Mouse (Mus musculus) kidney, adult 18-20 months (tissue): ENCODE data around the gene Traf3ip2.

Source experiments
- DNase-seq: peaks from one replicate; pipeline ENCODE4 v3.0.0; 2021

Traf3ip2 gene

DNA sequence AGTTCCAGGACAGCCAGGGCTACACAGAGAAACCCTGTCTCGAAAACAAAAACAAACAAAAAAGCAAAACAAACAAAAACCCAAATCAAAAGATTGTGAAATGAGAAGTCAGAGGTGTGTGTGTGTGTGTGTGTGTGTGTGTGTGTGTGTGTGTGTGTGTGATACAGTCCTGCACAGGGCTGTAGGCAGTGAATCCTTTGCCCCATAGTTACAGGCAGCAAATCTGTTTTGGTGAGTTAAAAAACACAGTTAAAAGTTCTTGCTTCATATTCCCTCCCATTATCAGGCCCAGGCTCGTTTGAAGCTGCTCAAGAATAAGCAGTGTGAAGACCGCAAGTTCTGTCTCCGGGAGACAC, at the start of gene Traf3ip2:
Traf3ip2 (plus strand) TSS at position 302 of the 356 bp plus-strand sequence.
- no peak for DNase-seq

DNA sequence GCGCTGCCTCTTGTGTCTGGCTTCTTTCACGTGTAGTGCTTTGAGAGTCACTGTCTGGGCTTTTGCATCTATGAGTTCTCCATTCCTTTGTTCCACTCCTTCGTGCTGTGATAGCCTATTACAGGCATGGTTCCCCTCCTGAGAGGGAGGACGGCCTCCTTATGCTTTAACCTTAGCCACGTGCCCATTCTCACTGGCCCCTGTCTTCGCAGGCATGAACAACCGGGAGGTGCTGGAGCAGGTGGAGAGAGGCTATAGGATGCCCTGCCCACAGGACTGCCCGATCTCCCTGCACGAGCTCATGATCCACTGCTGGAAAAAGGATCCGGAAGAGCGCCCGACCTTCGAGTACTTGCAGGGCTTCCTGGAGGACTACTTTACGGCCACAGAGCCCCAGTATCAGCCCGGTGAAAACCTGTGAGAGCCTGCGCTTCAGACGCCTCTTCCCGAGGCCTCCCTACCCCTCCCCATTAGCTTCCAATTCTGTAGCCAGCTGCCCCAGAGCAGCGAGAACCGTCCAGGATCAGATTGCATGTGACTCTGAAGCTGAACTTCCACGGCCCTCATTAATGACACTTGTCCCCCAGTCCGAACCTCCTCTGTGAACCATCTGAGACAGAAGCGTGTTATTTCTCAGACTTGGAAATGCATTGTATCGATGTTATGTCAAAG, 49.0 kb upstream of the Traf3ip2 start:
- DNase-seq = no peak

DNA sequence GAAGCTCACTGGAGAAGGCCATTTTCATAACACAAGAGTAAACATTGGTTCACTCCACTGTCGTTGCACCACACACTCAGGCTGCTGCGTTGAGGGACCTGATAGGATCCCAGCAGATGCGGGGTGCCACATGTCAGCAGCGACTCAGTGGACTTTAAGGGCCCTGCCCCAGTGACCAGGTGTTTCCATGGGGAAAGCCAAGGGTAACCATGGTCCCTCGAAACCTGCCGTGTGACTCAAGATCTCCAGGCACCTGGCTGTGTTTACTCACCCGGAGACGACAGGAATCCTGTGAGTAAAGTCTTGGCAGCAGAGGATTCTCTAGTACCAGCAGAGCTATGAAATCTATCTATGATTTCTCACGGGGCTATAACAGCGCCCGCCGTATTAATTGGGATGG, 45.8 kb upstream of the Traf3ip2 start:
- DNase-seq = no peak

DNA sequence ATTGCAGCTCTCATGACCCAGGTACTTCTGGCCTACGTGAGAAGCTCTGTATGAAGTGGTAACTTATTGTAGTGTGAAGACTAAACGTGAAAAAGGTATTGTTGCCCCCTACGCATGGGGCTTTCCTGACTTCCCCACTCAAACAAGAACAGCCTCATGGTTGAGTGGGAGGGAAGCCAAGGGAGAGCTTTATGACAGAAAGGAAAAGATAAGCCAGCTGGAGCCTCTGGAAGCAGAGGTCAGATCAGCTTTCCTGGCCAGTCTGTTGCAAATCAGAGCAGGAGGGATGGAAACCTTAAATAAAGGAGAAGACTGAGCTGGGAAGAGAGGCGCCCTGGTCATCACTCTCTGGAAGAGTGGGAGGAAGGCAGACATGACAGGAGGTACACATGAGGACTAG, 43.7 kb upstream of the Traf3ip2 start:
- no peak for DNase-seq

DNA sequence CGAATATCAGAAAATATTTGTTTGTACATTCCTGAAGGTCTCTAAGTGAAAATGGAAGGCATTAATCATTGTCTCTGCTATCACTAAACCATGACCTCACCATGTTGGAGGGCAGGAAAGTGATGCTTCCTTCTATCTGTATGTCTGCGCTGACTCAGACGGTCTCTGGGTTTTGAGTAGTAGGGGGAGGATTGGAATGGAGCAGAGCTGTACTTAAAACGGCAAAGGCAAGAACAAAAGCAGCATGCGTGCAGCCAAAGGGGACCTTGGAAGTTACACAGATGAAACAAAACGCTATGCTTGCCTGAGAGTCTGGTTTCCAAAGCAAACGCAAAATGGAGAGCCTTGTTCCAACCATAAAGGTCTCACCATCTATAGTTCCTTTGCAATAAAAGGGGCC, 41.7 kb upstream of the Traf3ip2 start:
- no peak for DNase-seq

DNA sequence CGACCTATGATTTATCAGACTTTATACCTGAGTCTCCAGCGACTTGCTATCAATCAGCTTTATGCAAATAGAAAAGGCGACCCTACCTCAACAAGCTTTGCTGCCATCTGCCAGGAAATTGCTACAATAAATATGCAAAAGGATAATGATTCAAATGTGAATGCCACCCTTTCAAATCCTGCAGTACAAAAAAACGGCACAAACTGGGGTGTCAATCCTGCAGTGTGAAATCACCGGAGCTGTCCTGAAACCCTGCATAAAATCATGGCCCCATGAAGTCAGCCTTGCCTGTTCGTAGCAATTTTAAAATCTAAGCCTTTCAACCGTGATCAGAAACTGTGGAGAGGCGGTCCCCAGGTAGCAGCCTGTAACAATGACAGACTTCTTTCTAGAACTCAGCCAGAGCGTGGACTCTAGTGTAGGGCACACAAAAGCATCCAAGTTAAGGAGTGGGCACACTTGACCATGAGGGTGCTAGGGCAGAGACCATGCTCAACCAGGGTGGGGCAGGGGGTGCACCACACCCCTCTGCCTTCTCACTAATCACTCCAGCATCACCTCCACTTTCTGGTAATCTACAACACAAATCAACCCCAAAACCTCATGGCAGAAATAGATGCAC, 40.6 kb upstream of the Traf3ip2 start:
- no peak for DNase-seq

DNA sequence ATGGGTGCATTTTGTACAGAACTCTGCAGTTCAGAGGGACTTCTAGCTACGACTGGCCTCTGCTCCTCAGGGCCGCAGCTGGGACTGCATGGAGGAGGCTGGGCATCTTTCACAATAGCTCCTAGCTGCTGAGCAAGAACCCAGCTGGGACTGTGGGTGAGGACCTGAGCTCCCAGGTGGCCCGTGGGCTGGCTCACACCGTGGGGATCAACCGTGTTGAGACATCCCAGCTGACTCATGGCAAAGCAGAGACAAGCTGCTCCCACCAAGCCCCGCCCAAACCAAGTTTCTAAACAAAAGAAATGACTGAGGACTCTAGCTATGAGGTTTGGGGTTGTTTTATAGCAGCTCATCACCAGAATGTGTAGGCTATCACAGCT, 40.1 kb upstream of the Traf3ip2 start:
- DNase-seq = no peak

DNA sequence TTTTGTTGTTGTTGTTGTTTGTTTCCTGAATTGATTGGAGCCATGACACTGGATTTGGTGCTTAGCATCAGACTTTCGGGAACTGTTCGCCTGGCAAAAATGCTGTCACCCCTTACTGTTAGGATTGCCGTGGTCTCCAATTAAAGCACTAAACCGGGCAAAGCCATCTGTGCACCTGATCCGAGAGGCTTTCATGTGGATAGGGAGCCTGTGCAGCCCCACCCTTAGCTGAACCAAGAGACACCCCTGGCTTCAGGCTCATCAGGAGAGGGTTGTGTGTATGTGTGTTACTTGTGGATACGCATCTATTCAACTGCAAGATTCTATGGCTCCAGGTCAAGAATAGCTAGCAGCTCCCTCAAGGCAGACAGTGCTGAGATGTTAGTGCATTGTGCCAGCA, 36.3 kb upstream of the Traf3ip2 start:
- no peak for DNase-seq

DNA sequence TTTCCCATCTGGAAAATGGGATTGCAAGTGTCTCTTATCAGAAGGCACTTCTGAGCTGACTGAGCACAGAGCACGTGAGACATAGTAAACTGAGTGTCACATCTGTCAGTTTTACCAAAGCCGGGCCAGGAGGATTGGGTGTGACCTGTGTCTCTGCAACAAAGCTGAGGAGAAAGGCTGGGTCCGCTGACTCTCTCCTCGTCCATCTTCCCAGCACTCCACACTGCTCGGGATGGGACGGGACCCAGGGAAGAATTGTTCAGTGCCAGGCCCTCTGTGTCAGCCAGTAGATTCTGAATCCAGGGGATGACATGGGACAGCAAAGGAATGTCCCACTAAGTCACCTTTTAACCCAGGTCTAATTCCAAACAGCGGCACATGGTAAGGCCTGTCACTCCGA, 32.3 kb upstream of the Traf3ip2 start:
- no peak for DNase-seq

DNA sequence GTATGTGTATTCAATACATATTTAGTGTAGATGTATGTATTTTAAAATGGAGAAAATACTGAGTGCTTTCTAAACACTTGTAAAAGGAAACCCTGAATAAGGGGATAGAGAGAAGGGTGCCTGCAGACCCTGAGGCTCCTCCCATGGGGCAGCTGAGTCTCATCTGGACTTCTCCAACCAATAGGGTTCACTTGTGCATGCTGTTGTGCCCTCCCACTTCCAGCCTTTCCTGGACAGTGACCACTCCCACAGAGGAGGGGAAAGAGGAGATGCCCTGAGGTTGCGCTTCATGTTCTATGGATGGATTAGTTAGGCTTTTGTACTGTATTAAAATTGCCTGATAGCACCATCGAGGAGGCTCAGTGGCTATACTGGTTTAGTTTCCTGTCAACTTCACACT, 30.3 kb upstream of the Traf3ip2 start:
- DNase-seq = no peak

DNA sequence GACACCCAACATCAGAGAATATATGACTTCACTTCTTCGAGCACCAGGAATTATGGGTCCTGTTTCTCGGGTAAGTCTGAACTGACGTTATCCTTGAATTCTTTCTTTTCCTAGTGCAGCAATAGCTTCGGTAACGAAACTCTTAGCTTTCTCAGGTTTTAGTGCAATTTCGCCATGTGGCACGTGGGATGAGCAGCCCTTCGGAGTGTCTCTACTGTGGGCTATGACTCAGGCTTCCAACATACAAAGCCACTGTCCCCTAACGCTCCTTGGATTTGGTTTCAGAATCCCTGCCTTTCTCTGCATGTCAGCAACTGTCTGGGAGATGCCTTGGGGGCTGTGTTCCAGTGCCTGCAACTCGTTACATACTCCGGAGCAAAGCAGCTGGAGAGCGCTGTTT, 29.0 kb upstream of the Traf3ip2 start:
- no peak for DNase-seq

DNA sequence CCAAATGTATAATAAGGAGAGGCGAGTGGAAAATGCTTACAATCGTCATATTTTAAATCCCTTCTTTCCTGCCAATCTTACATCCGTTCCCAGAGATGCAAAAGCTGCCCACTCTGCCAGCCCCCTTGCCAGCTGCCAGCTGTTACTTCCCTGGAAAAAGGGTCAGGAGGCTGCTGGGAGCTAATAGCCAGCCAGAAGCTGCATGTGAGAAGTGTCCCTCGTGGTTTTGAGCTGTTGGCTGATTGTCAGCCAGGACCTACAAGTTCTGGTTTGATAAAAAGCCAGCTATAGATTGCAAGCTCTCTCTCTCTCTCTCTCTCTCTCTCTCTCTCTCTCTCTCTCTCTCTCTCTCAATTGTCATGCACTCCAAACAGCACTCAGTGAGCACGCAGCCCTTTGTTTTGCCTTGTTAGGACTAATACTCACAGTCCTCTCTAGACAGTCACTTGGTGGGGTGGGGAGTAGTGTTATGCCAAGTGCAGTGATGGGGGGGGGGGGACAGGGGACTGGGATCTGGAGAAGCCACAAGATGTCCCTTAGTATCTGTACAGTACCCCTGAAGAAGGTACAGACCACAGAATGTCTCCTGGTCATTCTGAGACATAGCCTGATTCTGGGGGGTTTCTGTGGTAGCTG, 25.3 kb upstream of the Traf3ip2 start:
- no peak for DNase-seq

DNA sequence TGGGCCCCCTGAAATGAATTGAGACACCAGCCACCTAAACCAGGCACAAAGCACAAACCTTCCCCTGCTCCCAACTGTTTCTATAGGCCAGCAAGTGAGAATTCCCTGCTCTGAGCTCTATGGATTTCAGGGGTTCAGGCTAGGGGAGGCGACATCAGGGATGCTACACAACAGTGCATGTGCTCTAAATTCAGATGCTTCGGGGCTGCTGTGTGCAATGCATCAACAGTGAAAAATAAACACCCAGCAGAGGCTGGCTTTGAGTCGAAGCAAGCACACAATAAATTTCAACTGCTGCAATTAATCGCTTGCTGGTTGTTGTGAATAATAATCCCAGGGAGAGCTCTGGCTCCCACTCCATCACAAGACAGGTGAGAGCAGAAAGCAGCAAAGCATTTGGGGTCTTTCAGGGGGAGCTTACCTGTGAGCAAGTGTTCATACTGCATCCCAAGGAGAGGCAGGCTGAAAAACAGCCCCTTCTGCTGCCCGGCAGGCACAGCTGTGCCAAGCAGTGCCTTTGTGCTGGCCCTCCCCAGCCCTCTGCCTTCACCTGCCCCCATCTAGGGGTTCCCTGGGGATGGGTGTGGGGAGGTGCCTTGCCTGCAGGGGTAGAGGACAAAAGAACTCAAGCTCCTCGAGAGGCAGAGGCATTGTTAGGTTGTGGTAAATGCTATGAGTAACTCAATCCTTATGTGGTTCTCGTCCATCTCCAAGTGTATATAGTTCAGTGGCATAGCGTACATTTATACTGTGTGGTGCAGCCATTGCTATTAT, 24.6 kb upstream of the Traf3ip2 start:
- DNase-seq = no peak

DNA sequence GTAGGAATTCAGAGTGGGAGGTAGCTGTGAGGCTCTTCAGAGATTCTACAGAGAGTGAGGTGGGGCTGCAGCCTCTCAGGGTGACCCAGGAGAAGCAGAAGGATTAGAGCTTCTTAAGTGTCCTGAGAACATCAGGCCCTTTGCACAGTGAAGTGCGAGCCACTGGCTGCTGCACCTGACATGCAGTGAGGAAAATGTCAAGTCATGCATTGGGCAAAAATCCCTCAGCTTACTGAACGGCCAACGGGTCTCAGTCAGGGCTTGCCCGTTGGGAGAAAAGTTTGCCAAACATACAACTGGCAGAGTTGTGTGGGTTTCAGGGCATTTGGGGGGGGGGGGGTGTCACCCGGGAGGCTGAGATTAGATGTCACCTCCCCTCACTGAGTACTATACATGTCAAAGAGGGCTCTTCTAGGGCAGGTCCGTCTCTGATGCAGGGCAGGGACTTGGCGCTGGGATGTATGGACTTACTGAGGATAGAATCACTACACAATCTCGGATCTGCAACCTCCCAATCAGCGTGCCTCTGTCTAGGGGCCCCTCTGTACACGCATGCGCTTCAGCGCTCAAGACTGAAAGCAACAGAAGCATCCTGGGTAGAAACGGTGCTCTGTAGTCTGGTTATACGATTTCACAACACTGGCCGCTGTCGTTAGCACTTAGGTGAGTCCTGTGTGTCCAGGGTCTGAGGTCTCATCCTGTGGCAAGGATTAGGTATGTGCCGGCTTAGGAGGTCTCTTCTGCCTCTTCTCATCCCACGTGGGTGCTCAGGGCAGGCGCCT, 22.8 kb upstream of the Traf3ip2 start:
- no peak for DNase-seq

DNA sequence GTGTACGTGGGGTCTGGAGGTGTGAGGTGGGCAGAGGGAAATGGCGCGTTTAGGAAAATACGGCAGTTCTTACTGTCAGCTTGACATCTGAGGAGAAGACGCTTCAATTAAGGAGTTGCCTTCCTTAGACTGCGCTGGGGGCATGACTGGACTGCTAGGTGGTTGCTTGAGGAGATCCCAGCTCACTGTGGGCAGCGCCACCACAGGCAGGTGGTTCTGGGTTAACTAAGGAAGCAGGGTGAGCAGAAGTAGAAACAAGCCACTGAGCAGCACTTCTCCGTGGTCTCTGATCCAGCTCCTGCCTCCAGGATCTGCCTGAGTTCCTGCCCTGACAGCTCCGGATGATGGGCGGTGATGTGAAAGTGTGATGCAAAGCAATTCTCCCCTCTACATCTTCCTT, 22.1 kb upstream of the Traf3ip2 start:
- no peak for DNase-seq

DNA sequence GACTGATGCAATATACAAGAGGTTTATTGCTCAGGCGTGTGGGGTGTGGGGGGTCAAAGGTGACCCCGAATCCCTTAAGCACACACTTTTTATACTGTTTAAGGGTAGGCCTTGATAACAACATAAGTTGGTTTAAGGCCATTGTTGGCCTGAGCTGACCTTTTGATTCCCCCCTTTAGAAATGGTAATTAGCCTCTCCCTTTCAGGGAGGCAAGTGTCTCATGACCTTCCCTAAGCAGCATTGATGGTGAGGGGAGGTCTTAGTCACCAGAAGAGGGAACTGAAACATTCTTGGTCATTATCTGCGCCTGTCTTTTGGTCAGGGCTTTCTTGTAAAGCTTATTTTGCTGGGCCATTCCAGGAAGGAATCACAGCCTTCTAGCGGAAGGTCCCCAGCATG, 20.2 kb upstream of the Traf3ip2 start:
- DNase-seq = no peak

DNA sequence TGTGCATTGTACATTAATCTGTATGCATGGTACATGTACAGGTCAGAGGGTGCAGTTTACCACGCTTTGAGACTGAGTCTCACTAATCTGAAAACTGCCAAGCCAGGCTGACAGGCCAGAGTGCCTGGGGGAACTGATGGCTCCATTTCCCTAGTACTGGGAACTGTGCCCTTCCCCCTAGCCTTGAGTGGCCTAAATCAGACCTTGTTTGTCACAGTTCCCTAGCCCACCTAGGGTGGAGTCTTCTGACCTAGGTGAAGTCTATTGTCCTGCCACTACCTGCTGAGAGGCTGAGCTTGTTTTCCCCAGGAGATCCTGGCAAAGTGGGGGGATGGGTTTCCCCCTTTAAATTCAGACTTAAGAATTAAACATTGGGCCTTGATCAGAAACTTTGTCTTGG, 18.0 kb upstream of the Traf3ip2 start:
- no peak for DNase-seq

DNA sequence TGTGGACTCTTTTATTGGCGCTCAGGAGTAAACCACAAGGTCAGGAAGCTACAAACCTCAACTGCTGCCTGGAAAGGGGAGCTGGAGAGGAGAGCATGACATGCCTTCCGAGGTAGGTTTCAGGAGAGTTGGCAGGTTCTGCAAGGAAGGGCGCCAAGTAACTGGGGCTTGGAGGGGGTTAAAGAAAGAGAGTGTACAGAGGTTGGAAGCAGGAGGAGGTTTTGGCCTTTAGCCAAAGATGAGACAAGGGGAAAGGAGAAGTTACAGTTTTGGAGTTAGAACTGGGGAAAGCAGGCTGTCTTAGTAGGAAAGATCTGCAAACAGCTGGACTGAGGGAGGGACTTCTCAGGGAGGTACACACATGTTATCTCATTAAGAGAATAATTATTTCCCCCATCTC, 16.9 kb upstream of the Traf3ip2 start:
- DNase-seq = no peak

DNA sequence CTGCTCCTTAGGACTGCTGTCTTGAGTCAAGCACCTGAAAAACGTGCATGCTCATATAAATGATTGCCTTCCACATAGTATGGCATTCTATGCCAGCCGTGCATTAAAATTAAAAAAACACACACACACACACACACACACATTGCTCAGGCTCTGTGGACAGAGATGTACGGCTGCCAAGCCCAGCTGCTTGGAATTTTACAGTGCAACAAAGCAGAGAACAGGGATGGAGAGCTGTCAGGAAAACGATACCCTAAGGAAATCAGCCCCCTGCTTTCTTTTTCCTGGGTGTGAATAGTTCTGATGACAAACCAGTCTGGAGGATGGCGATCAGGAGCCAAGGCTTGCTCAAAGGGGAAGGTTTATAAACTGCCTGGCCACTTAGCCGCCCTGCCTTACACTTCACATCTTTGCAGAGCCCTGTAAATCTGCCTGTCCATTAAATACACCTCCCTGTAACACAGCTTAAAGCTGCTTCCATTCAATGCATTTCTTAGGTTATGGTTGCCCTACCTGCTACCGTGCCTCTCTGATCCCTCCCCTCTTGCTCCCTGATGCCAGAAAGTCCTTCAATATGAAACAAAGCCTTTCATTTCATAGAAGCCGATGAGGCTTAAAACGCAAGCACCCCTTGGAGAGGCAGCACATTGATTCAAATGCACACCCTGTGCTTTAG, 15.5 kb upstream of the Traf3ip2 start:
- no peak for DNase-seq

DNA sequence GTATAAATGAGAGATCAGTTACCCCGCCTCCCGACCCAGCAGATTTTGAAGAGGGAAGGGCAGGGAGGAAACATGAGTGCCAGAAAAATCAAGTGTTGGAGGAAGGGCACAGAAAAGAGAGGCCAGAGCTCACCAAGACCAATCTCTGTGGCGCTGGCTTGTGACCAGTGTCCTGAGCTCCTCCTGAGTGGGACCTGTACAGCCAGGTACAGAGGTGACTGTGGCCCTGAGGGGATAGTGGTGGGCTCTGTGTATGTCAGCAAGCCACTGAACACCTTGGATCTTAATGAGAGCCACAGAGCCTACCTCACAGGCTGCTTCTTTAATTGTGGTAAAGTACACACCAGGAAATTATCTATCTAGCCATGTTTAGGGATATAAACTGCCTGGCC, 14.9 kb upstream of the Traf3ip2 start:
- no peak for DNase-seq

DNA sequence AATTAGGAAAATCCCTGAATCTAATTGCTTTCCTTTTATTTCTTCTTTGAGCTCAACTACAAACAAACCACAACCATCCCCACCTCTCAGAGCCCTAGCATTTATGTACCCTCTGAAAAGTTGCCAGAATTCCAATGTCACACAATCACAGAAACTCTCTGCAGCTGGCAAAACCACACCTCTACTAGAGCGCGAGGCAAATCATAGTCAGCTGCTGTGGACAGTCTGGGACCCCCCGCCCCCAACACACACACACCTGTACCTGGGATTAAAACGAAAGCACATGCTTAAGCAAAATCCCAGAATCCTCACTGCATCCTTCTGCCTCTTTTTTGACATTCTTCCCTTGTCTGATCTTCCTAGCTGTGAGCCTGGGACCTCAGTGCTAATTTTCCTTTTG, 13.1 kb upstream of the Traf3ip2 start:
- DNase-seq = no peak

DNA sequence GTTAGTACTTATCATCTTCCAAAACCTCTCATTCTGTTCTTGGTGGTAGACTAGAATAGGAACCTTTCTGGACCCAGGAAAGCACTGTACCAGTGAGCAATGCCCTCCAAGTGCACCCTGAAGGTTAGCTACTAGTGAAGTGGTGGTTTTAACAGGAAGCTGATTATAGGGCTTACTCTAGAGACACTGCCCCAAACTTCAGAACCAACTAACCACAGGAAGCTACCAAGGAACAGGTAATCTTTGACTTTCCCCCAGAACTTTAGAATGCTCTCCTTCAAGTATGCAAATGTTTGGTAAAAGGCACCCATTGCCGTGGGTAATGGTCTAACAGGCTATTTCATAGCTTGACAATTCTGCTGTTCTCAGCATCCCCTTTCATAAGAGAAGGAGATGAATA, 12.6 kb upstream of the Traf3ip2 start:
- DNase-seq = no peak

DNA sequence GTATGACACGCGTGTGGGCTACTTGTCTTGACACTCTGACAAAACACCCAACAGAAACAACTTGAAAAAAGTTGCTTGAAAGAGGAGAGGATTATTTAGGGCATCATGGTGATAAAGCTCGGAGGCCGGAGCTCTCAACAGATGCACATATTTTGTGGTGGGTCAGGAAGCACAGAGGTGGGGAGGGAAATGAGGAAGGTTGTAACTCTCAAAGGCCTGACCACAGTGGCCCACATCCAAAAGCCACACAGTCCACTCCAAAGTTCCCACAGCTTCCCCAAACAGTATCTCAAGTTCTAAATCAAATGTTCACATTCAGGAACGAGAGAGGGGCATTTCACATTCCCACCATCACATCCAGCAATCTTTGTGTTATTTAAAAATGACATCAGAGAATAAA, 11.7 kb upstream of the Traf3ip2 start:
- no peak for DNase-seq
